Mouse (Mus musculus) right cerebral cortex, postnatal 4 days (tissue): Measurements from ENCODE around the gene Creb5.
A peak's percentile ranks its signal among the peaks of the same experiment; 100 is the strongest.
"Not testable (repeated sequence)": the region's sequence is repeated elsewhere in the genome, so short reads cannot be mapped to it uniquely, and the experiment has no call there.

Experiments
- DNase-seq: peaks from one replicate; pipeline ENCODE4 v3.0.0-alpha.2; 2022

Creb5 gene

DNA sequence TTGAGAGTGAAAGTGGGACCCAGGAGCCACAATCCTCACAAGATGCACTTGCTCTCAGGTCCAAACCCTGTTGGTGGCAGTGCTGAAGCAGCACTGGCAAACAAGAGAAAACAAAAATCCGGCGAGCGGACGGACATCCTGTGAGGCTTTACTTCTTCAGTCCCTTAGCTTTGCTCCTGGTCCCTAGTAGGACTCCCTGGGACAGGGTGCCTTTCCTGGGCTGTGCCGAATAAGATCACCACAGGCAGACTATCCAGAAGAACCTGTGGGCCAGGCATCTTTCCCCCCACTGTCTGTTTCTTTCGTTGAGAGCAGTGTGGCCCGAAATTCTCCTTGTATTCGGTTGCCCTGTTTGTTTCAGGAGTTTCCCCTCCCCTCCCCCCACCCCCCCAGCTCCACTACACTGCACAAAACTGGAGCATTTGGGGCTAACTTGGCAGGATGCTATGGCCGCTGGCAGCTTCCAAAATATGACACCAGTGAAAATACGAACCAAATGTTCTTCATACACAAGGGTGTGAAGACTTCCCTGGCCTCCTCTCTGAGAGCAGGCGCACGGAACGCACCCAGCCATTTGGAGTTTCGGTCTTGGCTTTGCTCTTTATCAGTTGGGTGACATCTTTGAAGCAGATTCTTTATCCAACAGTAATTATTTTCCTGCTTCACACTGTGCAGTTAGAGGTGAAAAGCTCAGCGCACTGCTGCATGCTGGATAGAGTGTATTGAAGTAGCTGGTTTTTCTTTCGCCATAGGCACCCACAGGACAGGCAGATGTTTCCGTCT lies 32.7 kb downstream of the Creb5 start:
- peak; percentile 19 for DNase-seq

DNA sequence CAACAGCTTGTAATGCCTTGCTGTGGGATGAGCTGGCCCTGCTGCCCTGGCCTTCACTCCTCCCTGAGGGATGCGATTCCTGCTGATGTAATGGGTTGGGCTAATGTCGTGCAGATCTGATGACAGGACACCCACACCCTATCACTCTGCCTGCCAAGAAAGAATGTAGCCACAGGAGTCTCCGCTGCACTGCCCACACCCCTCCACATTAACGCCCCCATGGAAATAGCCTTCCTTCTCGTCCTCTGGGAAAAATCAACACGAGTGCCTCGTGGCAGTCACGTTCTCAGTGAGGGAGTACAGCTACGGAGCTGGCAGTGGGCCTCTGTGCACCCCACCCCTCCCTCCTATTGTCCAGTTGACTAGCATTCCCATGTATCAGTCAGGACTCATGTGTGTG lies 50.3 kb downstream of the Creb5 start:
- no peak for DNase-seq

DNA sequence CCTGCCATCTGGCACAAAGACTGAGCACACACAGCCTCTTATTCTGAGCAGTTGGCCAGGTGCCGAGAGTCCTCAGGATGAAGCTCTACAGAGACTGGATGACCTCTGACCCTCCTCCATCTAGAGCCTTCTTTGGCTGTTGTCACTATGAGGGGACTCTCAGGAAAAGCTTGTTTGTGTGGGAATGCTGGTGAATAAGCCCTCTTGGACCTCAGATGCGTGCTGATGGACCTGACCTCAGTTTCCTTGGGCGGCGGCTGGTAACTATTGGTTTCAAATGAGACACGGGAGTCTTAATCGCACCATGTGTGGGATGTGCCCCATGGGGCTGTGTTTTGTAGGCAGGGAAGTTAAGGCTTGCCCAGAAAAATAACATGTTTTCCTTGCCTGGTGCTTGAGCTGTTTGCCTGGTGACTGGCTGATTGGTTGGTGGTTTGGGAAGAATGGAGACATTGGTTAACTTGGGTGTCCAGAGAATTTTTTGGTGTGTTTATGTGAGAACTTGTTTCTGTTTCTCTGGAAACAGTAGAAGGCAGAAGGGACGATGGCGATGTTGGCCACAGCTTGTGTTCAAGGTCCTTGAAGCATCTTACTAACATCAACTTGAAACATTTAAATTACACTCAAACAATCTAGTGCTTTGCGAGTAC lies 65.4 kb downstream of the Creb5 start:
- peak; percentile 7 for DNase-seq

GRCm38 (mm10) chr6:53356328-53356727 lies 69.3 kb downstream of the Creb5 start:
- DNase-seq, result no peak

GRCm38 (mm10) chr6:53363535-53363934 lies 76.5 kb downstream of the Creb5 start:
- no peak for DNase-seq

- no peak for DNase-seq
These were observed 76.9 kb downstream of the Creb5 start for GRCm38 (mm10) chr6:53363981-53364391.

GRCm38 (mm10) chr6:53369147-53369546 lies 82.1 kb downstream of the Creb5 start:
- DNase-seq, result no peak

DNA sequence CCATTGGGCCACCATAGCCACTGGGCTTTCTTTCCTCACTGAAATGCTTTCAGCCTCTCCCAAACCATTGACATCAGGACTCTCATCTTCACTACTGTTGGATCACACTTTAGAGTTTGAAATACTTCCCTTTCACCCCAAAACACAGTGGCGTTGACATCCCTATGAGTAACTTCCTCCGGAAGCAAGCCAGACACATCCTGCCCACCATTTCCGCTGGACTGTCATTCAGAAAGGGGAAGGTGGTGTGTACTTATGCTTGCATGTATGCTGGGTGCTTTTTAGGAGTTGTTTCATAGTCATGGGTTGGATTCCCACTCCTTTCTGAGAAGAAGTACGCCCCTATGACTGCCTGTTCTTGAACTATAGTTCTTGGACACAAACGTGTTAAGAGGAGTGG lies 82.9 kb downstream of the Creb5 start:
- no peak for DNase-seq

- DNase-seq, result no peak
These were observed 84.9 kb downstream of the Creb5 start for GRCm38 (mm10) chr6:53371962-53372361.

DNA sequence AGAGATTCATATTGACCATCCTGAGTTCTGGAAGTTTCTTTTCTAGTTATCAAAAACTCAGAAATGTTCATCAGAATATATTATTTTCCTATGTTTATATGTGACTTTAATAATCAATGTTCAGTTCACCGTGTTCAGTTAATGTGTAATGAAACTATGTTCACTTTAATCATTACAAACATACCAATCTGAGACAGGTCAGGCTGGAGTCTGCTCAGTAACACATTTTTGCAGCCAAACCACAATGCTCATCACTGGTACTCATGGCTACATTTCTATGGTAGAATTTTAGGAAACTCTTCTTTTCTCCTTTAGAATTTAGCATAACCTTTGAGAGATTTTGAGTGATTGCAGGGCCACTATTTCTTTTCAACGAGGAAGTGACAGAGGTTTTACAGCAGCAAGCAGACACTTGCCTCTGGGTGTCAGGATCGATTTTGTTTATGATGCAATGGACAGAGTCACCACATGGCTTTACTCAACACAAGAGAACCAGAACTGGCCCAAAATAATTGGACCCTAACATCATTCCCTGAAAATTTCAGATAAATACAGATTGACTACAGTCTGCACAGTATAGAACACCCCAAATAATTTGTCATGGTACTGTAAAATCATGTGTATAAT lies 87.4 kb downstream of the Creb5 start:
- no peak for DNase-seq

DNA sequence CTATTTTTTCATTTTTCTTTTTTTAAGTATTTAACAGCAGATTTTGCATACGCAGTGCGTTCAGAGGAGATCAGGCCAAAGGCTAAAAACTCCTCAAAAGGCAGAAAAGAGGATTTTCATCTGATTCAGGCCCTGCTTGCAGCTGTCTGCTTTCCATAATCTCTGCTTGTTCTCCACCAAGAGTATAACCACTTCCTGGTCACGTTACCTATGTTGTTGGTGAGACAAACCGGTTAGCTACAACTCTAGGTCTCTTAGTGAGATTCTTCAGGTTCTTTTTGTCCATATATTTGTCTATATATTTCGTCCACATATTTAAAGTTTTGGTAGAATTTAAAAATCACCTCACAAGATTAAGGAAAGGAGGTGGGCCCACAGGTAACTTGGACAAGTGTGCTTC lies 102.2 kb downstream of the Creb5 start:
- DNase-seq, result no peak

- DNase-seq, result no peak
These were observed 103.3 kb downstream of the Creb5 start for GRCm38 (mm10) chr6:53390413-53390812.

- DNase-seq, result no peak
These were observed 107.0 kb downstream of the Creb5 start for GRCm38 (mm10) chr6:53394026-53394425.

DNA sequence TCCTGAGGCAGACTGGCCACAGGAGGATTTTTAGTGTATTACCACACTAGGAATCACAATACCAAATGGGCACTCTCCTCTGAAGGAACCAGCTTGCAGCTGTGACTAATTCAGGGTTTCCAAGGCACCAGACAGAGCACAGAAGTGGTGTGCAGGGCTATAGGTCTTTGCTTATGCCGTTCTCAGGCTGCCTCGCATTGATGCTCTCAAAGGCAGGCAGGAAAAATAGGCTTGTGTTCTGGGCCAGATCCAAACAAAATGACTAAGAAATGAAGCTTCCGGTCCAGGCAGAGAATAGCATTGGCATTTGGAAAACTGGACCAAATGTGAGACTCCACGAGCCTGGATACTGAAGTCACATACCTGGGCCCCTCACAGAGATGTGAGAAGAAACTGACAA lies 108.1 kb downstream of the Creb5 start:
- no peak for DNase-seq

GRCm38 (mm10) chr6:53396421-53396820 lies 109.4 kb downstream of the Creb5 start:
- DNase-seq, result no peak

GRCm38 (mm10) chr6:53397797-53398196 lies 110.7 kb downstream of the Creb5 start:
- DNase-seq, result no peak

- no peak for DNase-seq
These were observed 111.4 kb downstream of the Creb5 start for GRCm38 (mm10) chr6:53398297-53399140.

DNA sequence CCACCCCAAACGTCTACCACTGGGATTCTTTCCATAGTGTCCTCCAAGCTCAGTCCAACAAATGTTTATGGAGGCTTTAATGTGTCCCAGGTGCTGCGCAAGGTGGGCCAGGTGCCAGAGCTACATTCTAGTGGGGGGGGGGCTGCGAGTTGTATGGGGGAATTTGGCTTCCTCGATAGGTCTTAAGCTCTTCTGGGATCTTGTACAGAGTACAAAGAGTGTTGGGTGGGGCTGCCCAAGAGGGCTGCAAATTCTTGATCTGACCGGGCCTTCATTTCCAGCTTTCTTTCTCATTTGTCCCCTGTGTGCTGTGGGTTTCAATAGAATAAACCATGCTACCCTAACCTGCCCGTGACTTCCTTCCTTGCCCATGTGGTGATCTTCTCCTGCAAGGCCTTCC lies 114.3 kb downstream of the Creb5 start:
- DNase-seq, result no peak

DNA sequence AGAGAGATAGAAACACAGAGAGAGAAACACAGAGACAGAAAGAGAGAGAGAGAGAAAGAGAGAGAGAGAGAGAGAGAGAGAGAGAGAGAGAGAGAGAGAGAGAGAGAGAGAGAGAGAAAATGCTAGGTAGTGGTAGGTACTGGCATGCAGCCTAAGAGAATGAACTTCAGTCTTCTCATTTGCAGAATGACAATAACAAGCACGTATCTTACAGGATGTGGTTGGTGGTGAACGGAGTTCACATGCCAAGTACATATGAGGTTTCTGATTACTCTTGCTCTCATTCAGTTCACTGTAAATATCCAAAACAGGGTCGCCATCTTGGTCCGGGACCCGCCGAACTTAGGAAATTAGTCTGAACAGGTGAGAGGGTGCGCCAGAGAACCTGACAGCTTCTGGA lies 115.5 kb downstream of the Creb5 start:
- DNase-seq, result not testable (repeated sequence)

- DNase-seq, result no peak
These were observed 122.1 kb downstream of the Creb5 start for GRCm38 (mm10) chr6:53409183-53409582.

GRCm38 (mm10) chr6:53421345-53421744 lies 134.3 kb downstream of the Creb5 start:
- no peak for DNase-seq

DNA sequence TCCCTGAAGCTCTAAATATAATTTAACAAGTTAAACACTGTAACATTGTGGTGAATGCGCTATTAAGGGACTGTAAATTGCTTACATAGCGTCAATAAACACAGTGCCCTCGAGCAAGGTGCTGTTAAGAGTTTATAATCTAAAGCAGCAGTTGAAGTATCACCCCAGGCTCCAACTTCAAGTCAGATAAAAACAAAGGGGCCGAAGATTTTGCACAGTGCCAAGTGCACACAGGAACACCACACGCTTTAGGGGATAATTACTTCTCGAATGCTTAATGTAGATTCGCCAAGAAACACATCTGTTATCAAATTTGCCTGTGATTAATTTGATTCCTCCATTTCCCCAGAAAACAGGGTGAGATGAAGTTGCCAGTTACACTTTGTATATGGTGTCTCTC lies 142.3 kb downstream of the Creb5 start:
- DNase-seq, result no peak

- DNase-seq, result no peak
These were observed 142.8 kb downstream of the Creb5 start for GRCm38 (mm10) chr6:53429891-53430290.
